Mouse (Mus musculus) embryonic facial prominence, embryonic 13.5 days (tissue): Measurements from ENCODE around the gene Acp2. TPM values are rescaled to one million over a fixed set of nuclear protein-coding genes. Genes with fewer than 3 reads are reported as not detected.

Experiments used
- ATAC-seq: fragments of 200-750 bp; cut with Nextera tagmentation; 2 replicates; pipeline ENCODE4 v1.8.0; 2017; ENCODE audit warnings: low read depth; ENCODE audit not compliant: insufficient number of reproducible peaks, insufficient read depth, low FRiP score, low TSS enrichment
- H3K27ac ChIP-seq: fragments of 300-500 bp; sonication (generic); 2 replicates; pipeline ENCODE4 v1.5.1; 2015; ENCODE audit warnings: moderate library complexity, mild to moderate bottlenecking, inconsistent platforms
- H3K27me3 ChIP-seq: fragments of 300-500 bp; sonication (generic); 2 replicates; pipeline ENCODE4 v1.6.1; 2015; ENCODE audit warnings: mild to moderate bottlenecking, inconsistent platforms
- H3K36me3 ChIP-seq: fragments of 300-500 bp; sonication (generic); 2 replicates; pipeline ENCODE4 v1.6.1; 2015; ENCODE audit warnings: mild to moderate bottlenecking, inconsistent platforms
- H3K4me1 ChIP-seq: fragments of 300-500 bp; sonication (generic); 2 replicates; pipeline ENCODE4 v1.6.1; 2015; ENCODE audit warnings: inconsistent platforms
- H3K4me2 ChIP-seq: fragments of 300-500 bp; sonication (generic); 2 replicates; pipeline ENCODE4 v1.6.1; 2015; ENCODE audit warnings: moderate library complexity, mild to moderate bottlenecking, inconsistent platforms
- H3K4me3 ChIP-seq: fragments of 300-500 bp; sonication (generic); 2 replicates; pipeline ENCODE4 v1.5.1; 2015; ENCODE audit warnings: mild to moderate bottlenecking, inconsistent platforms
- H3K9ac ChIP-seq: fragments of 300-500 bp; sonication (generic); 2 replicates; pipeline ENCODE4 v1.6.1; 2015; ENCODE audit warnings: mild to moderate bottlenecking, inconsistent platforms
- H3K9me3 ChIP-seq: fragments of 300-500 bp; sonication (generic); 2 replicates; pipeline ENCODE4 v1.6.1; 2016; ENCODE audit warnings: inconsistent platforms
- WGBS: fragments of 180-500 bp; shearing (Covaris S2); methylation state at CpG from one replicate; pipeline ENCODE4 v1.1.7; 2015; ENCODE audit warnings: mixed read lengths; 5-methylcytosine and 5-hydroxymethylcytosine counted together
- polyA plus RNA-seq: library from polyadenylated mRNA; unstranded; fragments of >200 nt; fragmentation: Nextera tagmentation; extraction: Ambion mirVana; gene quantifications from 2 replicates; pipeline ENCODE4 v1.2.1, GENCODE M21; 2015

Acp2 gene
- polyA plus RNA-seq, 1 experiment from 2014 or later = 29.0 TPM

- Histone ChIP-seq H3K4me2 (peak overlapping the region; percentile 89), H3K27ac (peak overlapping the region; percentile 85), H3K4me3 (peak overlapping the region; percentile 68), H3K27me3 (peaks cover 20% of the 10 kb centered on the region), H3K9ac (peak overlapping the region; percentile 80), H3K9me3 (no peaks in the 10 kb centered on the region), H3K4me1 (peaks cover 41% of the 10 kb centered on the region), H3K36me3 (peaks cover 29% of the 10 kb centered on the region)
- no peak for ATAC-seq
- WGBS = 50% methylated on average over 5 of the region's 5 CpGs
These were observed 55.4 kb downstream of the Acp2 start for GRCm38 (mm10) chr2:91258054-91258453.

GRCm38 (mm10) chr2:91258830-91259229, 56.1 kb downstream of the Acp2 start:
- H3K36me3 ChIP-seq = peaks cover 37% of the 10 kb centered on the region
- no peak overlapping the region for H3K4me3 ChIP-seq
- 33% methylated on average over 1 of the region's 1 CpGs for WGBS
- no peak overlapping the region; the same call in 1 of the 2 replicates for H3K9ac ChIP-seq
- H3K9me3 ChIP-seq = no peaks in the 10 kb centered on the region
- H3K27ac ChIP-seq = no peak overlapping the region
- peaks cover 42% of the 10 kb centered on the region for H3K4me1 ChIP-seq
- H3K27me3 ChIP-seq = peaks cover 20% of the 10 kb centered on the region
- ATAC-seq = no peak
- no peak overlapping the region for H3K4me2 ChIP-seq

- no peaks in the 10 kb centered on the region for H3K9me3 ChIP-seq
- no peak for ATAC-seq
- H3K4me1 ChIP-seq = peaks cover 48% of the 10 kb centered on the region
- no peak overlapping the region for H3K9ac ChIP-seq
- peaks cover 38% of the 10 kb centered on the region for H3K36me3 ChIP-seq
- H3K27ac ChIP-seq = no peak overlapping the region
- no peak overlapping the region for H3K4me3 ChIP-seq
- peaks cover 16% of the 10 kb centered on the region for H3K27me3 ChIP-seq
- no peak overlapping the region for H3K4me2 ChIP-seq
- 100% methylated on average over 1 of the region's 1 CpGs for WGBS
These were observed 56.8 kb downstream of the Acp2 start for GRCm38 (mm10) chr2:91259493-91259892.

Other genes starting within 250 kb of the Acp2 start
- 3.3 and 3.4 TPM in 2 replicates for gene Rapsn, start 167.3 kb upstream of the Acp2 start, polyA plus RNA-seq
- 263 and 298 TPM in 2 replicates for gene Psmc3, start 148.9 kb upstream of the Acp2 start, polyA plus RNA-seq
- gene Slc39a13, start 132.5 kb upstream of the Acp2 start, polyA plus RNA-seq = 64.3 and 67.4 TPM in 2 replicates
- gene Spi1, start 120.5 kb upstream of the Acp2 start, polyA plus RNA-seq = 7.2 and 7.5 TPM in 2 replicates
- gene Mybpc3, start 84.7 kb upstream of the Acp2 start, polyA plus RNA-seq = 0.08 and 2.4 TPM in 2 replicates
- gene Madd, start 19.0 kb upstream of the Acp2 start, polyA plus RNA-seq = 16.5 and 18.2 TPM in 2 replicates
- 0.83 and 1.9 TPM in 2 replicates for gene Nr1h3, start 51 bp upstream of the Acp2 start, polyA plus RNA-seq
- gene Ddb2, start 34.1 kb downstream of the Acp2 start, polyA plus RNA-seq = 20.0 and 23.6 TPM in 2 replicates
- 42.1 and 44.2 TPM in 2 replicates for gene Pacsin3, start 53.1 kb downstream of the Acp2 start, polyA plus RNA-seq
- gene Arfgap2, start 62.1 kb downstream of the Acp2 start, polyA plus RNA-seq = 81.8 and 90.6 TPM in 2 replicates
- gene 1110051M20Rik, start 241.8 kb downstream of the Acp2 start, polyA plus RNA-seq = 66.9 and 71.1 TPM in 2 replicates